Mouse (Mus musculus): ENCODE data around the gene Ccdc162. TPM values are rescaled to one million over a fixed set of nuclear protein-coding genes. Genes with fewer than 3 reads are reported as not detected.
"Not testable (repeated sequence)": the region's sequence is repeated elsewhere in the genome, so short reads cannot be mapped to it uniquely, and the experiment has no call there.

Gene Ccdc162
- polyA plus RNA-seq, 1 experiment, result 0.33 TPM

DNA sequence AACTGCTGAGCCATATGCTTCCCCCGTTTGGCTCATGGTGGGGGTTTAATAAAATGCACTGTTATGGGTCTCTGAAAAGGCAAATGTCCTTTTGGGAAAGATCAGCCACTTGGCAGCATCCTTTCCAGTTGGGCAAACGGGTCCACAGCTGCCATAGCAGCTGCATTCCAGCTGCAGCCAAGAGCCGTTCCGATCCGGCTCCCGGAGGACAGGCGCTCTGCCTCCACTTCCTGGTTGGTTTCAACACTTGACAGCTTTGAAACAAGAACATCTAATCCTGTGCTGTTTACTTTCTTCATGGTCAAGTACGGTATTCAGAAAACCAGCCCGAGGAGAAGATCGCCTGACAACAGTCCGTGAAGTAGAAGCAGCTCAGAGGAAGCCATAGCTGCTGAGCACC lies 19.4 kb downstream of the Ccdc162 start:
- no peak for DNase-seq (ENCODE audit: low spot score)

DNA sequence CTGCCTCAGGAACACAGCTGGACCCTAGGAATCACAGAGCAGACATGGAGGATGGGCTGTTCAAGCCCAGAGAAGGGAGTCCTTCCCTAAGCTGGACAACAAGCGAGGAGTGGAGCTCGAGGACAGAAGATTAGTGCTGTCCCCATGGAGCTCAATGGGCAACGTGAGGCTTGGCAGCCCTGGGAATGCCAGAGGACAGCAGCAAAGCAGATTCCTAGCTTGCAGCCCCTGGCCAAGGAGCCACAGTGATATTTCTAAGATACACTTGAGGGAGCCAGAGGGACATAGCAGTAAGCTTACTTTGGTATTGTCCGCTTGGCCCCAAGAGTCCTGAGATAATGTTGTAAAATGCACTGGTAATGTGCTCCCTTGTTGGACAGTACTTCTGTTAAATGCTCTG lies 25.5 kb downstream of the Ccdc162 start:
- DNase-seq (ENCODE audit: low spot score), result no peak

DNA sequence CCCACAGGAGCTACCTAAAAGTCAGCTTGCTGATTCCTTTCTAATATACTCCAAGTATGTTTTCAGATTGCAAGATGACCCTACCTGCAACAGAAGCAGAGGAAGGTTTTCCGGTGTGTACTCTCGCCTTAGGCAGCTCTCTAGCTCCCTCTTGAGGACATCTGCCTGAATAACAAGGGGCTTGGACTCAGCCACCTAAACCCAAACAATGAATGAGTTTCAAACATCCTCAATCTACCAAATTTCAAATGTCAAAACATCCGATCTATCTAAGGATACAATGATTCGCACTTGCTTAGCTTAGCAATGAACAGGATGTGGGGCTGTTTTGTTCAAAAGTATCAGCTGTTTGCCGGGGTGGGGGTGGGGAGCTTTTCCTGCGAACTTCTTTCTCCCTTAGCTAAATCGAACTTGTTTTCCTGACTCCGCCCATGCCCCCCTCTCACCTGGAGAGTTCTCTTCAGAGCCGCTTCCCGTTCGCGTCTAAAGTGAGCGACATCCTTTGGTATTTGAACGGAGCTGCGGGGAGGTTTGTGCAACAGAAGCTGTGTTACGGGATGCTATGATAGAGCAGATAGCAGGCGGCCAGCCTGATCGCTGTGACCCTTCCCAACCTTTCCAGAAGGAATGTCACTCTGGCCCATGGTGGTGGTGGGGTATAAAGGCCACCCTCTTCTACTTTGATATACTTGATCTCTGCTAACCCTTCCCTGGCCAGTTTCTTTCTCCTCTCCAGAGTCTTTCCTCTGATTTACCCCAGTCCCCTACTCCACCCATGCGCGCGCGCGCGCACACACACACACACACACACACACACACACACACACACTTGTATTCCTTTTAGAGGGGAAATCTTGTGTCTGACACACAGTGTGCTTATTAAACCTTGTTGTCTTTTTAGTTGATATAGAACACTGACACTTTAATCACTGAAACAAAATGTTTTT lies 26.2 kb downstream of the Ccdc162 start:
- DNase-seq (ENCODE audit: low spot score), result no peak

DNA sequence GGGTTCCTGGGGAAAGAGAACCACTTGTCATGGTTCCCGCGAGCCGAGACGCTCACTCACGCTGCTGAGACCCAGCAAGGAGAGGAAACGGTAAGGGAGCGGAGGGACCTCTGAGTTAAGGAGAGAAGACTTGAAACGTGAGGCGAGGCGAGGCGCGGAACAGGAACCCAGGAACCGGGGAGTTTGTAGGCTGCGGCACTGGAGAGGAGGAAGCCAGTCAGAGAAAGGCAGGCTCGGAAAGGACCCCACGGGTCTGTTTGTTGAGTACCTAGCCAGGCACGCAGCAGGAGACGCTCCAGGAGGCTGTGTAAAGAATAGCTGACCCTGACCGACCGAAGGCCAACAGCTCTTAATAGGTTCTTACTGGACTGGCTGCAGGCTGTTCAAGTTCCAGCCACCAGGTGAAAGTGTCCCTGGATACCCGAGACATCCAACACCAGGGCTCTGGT lies 31.9 kb downstream of the Ccdc162 start:
- no peak for DNase-seq (ENCODE audit: low spot score)

DNA sequence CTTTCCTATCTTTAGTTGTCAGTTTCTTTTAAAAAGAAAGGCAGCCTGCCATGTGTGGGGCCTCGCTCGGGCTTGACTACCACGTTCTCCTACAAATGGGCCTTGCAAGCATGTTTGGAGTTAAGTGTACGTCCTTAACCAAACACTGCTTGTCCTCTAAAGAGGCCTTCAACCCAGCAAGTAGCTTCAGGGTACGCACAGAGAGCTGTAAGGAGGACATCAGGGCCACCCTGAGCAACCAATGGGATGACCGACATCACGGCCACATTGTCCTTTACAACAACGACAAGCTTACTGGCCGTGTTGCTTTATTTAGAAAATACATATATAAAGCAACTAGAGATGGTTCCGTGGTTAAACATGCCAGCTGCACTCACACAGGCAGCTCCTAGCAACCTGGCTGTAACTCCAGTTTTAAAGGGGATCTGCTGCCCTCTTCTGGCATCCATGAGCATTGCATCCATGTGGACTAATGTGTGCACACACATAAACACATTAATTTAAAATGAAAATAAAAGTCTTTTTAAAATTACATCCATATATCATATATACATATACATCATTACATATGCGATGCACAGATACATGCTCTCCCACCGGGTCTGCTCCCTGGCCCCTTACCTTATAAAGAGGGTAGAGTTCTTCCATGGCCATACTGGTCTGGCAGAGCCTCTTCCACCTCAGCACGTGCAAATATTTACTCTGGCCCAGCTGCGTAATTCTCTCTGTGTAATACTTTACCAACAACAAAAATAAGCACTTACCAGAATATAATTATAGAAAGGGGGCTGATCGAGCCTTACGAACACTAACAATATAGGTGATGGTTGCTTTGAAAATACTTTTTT lies 33.7 kb downstream of the Ccdc162 start:
- DNase-seq (ENCODE audit: low spot score), result peak; percentile 65

DNA sequence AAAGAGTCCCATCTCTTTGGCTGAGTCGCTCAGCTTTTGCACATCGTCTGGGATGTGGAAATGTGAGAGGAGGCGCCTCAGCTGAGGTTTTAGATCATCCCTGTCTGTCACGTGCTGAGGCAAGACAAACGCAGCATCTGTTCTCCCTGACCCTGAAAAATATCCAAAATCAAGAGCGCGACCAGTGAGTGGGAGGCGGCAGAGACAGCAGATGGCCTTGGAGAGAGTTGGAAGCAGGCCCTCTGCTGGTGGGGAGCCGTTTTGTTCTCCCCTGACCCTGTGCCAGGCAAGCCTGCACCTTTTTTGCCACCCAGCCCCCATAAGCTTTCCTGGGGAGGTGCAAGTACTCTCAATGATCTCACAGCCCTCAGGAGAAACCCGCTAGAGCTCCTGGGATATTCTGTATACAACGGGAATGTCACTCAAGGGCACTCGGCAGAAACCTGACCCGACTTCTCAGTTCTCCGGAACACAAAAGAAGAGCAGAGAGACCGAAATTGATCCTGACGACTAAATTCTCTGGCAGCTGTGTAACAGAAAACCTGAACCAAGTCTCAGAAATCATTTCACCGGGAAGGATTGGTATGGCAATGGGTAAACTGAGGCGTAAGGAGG lies 37.6 kb downstream of the Ccdc162 start:
- no peak for DNase-seq (ENCODE audit: low spot score)

DNA sequence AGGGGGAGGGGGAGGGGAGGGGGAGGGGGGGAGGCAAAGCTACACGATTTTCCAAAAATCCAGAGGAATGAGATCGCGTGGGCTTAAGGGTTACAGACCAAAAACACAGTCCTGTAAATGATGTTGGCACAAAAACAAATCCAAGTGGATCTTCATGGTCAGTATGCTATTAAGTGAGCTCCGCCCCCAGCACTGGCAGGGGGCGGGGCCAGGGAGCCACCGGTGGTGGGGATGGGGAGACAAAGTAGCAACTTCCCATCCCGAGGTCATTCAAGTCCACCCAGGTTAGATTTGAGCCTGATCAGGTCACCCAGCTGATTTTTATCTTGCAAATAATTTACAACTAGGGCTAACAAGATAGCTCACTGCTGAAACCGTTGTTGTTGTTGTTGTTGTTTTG lies 39.0 kb downstream of the Ccdc162 start:
- no peak for DNase-seq (ENCODE audit: low spot score)

DNA sequence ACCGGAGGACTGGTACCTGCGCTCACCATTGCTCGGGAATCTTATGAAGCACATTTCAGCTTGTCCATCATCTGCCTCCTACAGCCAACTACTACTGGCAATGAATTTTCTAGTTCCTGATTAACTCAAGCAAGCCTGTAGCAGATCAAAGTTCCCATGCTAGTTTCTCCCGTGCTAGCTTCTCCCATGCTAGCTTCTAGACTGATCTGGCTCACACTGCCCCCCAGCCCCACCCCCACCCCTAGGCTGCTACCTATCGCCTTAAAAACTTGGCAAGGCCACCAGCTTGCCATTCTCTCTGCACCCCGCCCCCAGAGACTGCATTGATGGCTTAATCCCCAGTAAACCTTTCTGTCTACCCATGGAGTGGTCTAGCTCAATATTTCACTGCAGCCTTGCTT lies 39.8 kb downstream of the Ccdc162 start:
- DNase-seq (ENCODE audit: low spot score), result no peak

DNA sequence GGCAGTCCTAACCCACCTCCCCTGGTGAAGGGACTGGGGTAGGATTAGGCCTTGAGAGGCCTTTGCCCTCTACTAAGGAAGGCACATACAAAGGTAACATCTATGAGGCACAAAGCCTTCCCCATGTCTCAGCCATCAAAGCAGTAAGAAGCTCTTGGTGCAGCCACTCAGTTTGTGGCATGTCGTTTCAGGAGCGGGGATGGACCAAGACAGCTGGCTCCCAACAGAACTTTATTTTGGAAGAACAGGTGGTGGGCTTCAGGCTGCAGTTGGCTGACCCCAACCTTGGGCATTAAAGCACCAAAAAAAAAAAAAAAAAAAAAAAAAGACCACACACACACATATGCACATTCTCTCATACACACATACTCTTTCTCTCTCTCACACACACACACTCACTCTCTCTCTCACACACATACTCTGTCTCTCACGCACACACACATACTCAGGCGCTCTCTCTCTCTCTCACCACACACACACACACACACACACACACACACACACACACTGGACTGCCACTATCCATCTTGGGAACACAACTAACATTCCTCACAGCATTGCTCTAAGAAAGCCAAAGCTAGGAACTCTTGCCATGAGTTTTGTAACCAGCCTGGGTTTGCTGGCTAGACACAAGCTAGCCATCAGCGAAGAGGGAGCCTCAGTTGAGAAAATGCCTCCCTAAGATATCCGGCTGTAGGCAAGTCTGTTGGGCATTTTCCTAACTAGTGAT lies 40.4 kb downstream of the Ccdc162 start:
- no peak for DNase-seq (ENCODE audit: low spot score)

DNA sequence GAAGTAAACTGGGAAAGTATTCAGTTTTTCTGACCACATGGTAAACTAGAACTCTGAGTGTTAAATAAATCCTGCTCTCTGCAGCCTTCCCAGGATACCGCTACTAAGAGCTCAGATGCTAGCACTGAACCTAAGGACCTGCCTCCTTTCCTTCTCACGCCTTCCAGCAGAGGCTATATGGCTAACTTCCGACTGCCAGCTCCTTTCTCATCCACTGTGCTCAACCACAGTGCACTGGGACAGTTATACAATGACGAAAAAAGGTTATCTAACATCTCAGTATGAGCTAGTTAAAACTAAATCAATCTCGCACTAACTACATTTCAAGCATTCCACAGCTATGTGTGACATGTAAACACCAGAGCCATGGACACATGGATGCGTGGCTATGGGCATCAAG lies 41.2 kb downstream of the Ccdc162 start:
- DNase-seq (ENCODE audit: low spot score), result no peak

DNA sequence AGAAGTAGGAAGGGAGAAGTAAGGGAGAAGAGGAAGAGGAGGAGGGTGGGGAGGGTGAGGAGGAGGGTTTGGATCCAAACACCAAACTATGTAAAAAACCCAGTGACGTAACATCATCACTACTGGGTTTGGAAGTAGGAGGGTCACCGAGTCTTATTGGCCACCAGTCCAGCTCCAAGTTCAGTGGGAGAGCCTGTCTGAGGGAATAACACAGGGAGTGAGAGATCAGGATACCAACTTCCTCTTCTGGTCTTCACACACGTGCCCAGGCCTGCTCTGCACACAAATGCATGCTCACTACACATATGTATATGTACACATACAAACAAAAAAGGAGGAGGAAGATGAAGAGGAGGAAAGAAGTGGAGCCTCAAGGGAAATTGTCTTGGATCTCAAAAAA lies 42.1 kb downstream of the Ccdc162 start:
- DNase-seq (ENCODE audit: low spot score), result no peak

DNA sequence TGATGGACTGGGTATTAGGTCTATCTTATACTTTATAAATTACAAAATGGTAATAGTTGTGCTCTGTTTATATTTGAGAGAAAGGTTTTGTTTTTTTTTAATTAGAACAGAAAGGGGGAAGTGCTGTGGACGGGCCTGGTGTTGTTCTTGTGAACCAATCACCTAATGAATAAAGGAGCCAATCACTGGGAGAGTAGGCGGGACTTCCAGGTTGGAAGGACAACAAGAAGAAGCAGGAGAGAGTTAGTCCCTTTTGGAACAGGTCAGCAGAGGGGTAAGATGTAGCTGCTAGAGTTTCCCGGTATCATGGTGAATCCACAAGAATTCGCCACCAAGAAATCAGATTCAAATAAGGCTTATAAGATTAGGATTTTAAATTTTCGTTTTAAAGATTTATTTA lies 46.2 kb downstream of the Ccdc162 start:
- DNase-seq (ENCODE audit: low spot score), result no peak

DNA sequence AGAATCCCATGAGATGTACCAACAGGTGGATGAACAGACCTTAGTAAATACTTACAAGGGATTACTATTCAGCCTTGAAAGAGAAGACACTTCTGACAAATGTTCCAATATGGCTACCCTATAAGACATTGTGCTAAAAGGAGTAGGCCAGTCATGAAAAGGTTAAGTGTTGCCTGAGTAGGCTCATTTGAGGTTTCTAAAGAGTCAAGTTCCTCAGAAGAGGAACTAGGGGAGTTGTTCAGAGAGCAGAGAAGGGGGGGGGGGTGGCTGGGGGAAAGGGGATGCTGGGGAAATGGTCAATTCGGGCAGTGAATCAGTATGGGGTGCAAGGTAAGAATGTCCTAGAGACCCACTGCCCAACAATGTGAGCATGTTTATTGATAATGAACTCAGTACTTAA lies 50.9 kb downstream of the Ccdc162 start:
- no peak for DNase-seq (ENCODE audit: low spot score)

DNA sequence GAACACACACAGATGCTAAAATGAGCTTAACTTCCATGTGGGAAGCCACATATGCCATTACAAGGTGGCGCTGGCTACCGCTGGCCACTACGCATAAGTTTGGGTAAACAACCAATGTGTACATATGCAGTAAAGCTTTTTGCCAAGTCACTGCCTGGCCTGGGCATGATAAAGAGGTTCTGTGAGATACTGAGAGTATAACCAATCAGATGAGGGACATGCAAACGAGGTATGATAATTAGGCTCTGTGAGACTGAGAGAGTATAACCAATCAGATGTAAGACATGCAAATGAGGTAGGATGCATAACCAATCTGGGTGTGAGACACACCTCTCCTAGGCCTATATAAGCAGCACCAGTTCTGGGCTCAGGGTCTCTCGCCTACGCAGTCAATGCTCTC lies 56.8 kb downstream of the Ccdc162 start:
- DNase-seq (ENCODE audit: low spot score), result not testable (repeated sequence)

DNA sequence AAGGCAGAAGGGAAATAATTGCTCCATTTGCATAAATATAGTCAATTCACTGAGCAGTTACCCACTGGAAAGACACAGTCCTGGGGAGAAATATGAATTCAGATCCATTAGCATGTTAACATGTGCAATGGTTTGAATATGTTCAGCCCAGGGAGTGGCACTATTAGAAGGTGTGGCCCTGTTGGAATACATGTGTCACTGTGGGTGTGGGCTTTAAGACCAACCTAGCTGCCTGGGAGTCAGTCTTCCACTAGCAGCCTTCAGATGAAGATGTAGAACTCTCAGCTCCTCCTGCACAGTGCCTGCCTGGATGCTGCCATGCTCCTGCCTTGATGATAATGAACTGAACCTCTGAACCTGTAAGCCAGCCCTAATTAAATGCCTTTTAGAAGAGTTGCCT lies 60.8 kb downstream of the Ccdc162 start:
- not testable (repeated sequence) for DNase-seq (ENCODE audit: low spot score)

DNA sequence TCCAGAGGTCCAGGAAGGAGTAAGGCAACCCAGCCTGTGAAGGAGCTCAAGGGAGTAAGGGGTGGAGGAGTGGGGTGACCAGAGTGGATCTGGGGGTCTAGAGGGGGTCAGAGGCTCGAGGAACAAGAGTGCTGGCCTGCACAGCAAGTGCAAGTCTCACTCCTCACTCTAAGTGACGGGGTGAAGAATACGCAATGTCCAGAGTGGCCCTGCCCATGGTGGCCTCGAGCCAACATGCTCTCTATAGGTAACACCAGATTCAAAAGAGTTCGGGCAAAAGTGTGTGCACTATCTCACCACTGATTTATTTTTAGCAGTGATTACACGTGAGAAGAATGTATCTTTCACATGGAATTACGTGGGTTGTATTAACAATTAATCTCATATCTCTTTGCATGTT lies 63.4 kb downstream of the Ccdc162 start:
- no peak for DNase-seq (ENCODE audit: low spot score)

DNA sequence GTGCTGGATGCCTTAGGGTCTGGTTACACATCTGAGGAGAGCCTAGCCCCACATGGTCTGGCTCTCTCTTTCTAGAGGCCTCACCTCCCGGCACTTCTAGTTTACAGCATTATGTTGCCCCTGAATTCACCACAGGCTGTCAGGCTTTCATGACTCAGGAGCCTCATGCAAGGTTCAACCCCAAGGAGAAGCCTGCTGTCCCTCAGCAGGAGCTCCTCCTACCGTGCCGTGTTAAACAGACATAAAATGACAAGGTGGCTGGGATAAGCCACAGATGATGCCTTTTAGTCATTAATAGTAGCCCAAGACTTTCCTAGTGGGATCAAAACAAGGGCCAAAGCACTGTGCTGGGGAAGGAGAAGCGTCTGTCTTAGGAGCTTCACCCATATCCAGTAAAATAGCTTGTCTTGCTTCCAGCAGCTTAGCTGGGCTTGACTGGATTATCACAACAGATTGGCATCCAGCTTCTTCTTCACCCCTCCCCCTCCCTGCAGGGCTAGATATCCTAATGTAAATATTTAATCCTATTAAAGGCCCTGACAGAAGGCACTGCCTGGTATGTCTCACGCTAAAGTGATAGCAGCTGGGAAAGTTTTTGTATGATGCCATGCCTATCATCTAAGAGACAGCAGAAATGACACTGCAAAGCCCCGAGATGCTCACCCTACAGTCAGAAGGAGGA lies 64.2 kb downstream of the Ccdc162 start:
- DNase-seq (ENCODE audit: low spot score), result no peak

DNA sequence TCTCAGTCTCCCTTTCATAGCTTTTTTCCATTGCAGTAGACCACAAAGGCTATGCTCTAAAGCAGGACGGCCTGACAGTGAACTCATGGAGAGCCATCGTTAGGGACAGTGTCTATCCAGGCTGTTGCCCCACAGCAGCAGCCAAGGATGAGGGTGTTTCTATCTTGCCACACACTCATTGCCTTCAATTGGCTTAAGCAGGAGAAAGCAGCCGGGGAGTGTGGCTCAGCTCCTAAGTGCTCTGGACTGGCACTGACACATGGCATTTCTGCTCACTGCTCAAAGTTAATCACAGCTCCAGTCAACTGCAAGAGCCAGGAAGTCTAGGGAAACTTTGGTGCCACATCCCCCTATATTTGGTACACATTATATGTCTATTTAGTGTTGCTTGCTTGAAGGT lies 64.9 kb downstream of the Ccdc162 start:
- no peak for DNase-seq (ENCODE audit: low spot score)

DNA sequence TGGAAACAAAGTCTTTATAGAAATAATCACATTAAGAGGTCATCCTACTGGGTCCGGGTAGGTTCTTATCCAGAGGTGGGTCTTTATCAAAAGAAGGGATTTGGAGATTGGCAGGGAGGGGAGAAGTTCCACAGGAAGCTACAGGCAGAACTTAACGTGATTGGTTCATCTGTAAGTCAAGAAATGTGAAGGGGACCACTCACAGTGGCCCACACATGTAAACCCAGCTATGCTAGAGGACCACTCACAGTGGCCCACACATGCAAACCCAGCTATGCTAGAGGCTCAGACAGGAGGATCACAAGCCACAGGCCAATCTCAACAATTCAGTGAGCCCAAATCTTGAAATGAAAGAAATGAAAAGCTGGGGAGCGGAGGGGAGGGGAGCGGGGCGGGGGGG lies 67.2 kb downstream of the Ccdc162 start:
- DNase-seq (ENCODE audit: low spot score), result no peak

DNA sequence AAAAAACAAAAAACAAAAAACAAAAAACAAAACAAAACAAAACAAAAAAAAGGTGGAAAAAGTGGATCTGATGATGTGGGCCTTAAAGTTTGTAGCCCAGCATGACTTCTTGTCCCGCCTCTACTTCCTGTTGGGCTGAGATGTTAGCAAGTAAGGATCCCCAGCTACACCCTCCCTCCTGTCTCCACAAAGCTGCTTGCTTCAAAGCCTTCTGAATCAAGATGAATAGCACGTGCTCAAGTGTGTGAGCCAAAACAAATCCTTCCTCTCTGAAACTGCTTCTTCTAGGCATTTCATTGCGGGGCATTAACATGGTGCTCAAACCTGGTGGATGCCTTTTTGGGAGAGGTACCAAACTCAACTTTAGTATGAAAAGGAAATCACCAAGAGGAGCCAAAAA lies 77.7 kb downstream of the Ccdc162 start:
- DNase-seq (ENCODE audit: low spot score), result no peak

All from urinary bladder, adult 2 months (tissue).